Mouse (Mus musculus): ENCODE data around the gene Nccrp1.

- no peak for TF ChIP-seq CTCF (IDR thresholded peaks at IDR 0.05; ENCODE audit: extremely low read depth, insufficient read depth, low read length)
- no peak for TF ChIP-seq POLR2A (IDR thresholded peaks at IDR 0.05; ENCODE audit: extremely low read depth, insufficient read depth, low read length)
These were observed 35.6 kb downstream of the Nccrp1 start for GRCm38 (mm10) chr7:28511441-28511840.

All from cortical plate, adult 2 months (tissue).